Mouse (Mus musculus): ENCODE results near the gene Dpyd. TPM values are rescaled to one million over a fixed set of nuclear protein-coding genes. Genes with fewer than 3 reads are reported as not detected.

The Dpyd gene
- polyA plus RNA-seq, 1 experiment from 2014 or later: 6.8 TPM

- no peak for TF ChIP-seq CTCF (IDR thresholded peaks at IDR 0.05; ENCODE audit: low read depth)
- Histone ChIP-seq H3K9me3 (ENCODE audit: low read depth, low read length) (no peaks in the 10 kb centered on the region), H3K27ac (ENCODE audit: low read depth) (no peak overlapping the region), H3K36me3 (ENCODE audit: insufficient read depth) (no peaks in the 10 kb centered on the region), H3K9ac (no peak overlapping the region), H3K4me2 (no peak overlapping the region), H3K27me3 (ENCODE audit: insufficient read depth, low read length) (no peaks in the 10 kb centered on the region), H3K4me3 (ENCODE audit: low read depth, low read length) (no peak overlapping the region), H3K4me1 (ENCODE audit: insufficient read depth) (no peaks in the 10 kb centered on the region)
- ATAC-seq (ENCODE audit: insufficient read depth) (no peak), DNase-seq (no peak)
- 92% methylated on average over 3 of the region's 3 CpGs for WGBS
Observed at GRCm38 (mm10) chr3:119362392-119362791, 800.5 kb downstream of the Dpyd start.

- H3K4me2 ChIP-seq: no peak overlapping the region
- no peak overlapping the region for H3K9ac ChIP-seq
- no peaks in the 10 kb centered on the region for H3K36me3 ChIP-seq (ENCODE audit: insufficient read depth)
- H3K27me3 ChIP-seq (ENCODE audit: insufficient read depth, low read length): no peaks in the 10 kb centered on the region
- DNase-seq: no peak
- no peaks in the 10 kb centered on the region for H3K4me1 ChIP-seq (ENCODE audit: insufficient read depth)
- no peak for TF ChIP-seq CTCF (IDR thresholded peaks at IDR 0.05; ENCODE audit: low read depth)
- H3K27ac ChIP-seq (ENCODE audit: low read depth): no peak overlapping the region
- 39% methylated on average over 2 of the region's 2 CpGs for WGBS
- H3K9me3 ChIP-seq (ENCODE audit: low read depth, low read length): no peaks in the 10 kb centered on the region
- no peak for ATAC-seq (ENCODE audit: insufficient read depth)
- no peak overlapping the region for H3K4me3 ChIP-seq (ENCODE audit: low read depth, low read length)
Observed at GRCm38 (mm10) chr3:119368931-119369330, 807.0 kb downstream of the Dpyd start.

GRCm38 (mm10) chr3:119381119-119381518, 819.2 kb downstream of the Dpyd start:
- H3K4me1 ChIP-seq (ENCODE audit: insufficient read depth): no peaks in the 10 kb centered on the region
- TF ChIP-seq CTCF (IDR thresholded peaks at IDR 0.05; ENCODE audit: low read depth): no peak
- ATAC-seq (ENCODE audit: insufficient read depth): no peak
- H3K27ac ChIP-seq (ENCODE audit: low read depth): no peak overlapping the region
- no peaks in the 10 kb centered on the region for H3K36me3 ChIP-seq (ENCODE audit: insufficient read depth)
- H3K27me3 ChIP-seq (ENCODE audit: insufficient read depth, low read length): no peaks in the 10 kb centered on the region
- no peak overlapping the region for H3K9ac ChIP-seq
- no peak overlapping the region for H3K4me3 ChIP-seq (ENCODE audit: low read depth, low read length)
- no peaks in the 10 kb centered on the region for H3K9me3 ChIP-seq (ENCODE audit: low read depth, low read length)
- H3K4me2 ChIP-seq: no peak overlapping the region
- DNase-seq: no peak
- WGBS: 53% methylated on average over 1 of the region's 1 CpGs

- H3K9ac ChIP-seq: no peak overlapping the region
- TF ChIP-seq CTCF (IDR thresholded peaks at IDR 0.05; ENCODE audit: low read depth): no peak
- no peak overlapping the region for H3K27ac ChIP-seq (ENCODE audit: low read depth)
- no peaks in the 10 kb centered on the region for H3K4me1 ChIP-seq (ENCODE audit: insufficient read depth)
- no peak overlapping the region for H3K4me2 ChIP-seq
- H3K4me3 ChIP-seq (ENCODE audit: low read depth, low read length): no peak overlapping the region
- H3K27me3 ChIP-seq (ENCODE audit: insufficient read depth, low read length): no peaks in the 10 kb centered on the region
- no peak for ATAC-seq (ENCODE audit: insufficient read depth)
- H3K36me3 ChIP-seq (ENCODE audit: insufficient read depth): no peaks in the 10 kb centered on the region
- no peak for DNase-seq
- no peaks in the 10 kb centered on the region for H3K9me3 ChIP-seq (ENCODE audit: low read depth, low read length)
- 92% methylated on average over 1 of the region's 1 CpGs for WGBS
Observed at GRCm38 (mm10) chr3:119382395-119382794, 820.5 kb downstream of the Dpyd start.

- H3K4me2 ChIP-seq: 0 out of 2 replicates have a peak overlapping the region, but pooled peaks have one; percentile 18
- H3K9me3 ChIP-seq (ENCODE audit: low read depth, low read length): no peaks in the 10 kb centered on the region
- no peaks in the 10 kb centered on the region for H3K4me1 ChIP-seq (ENCODE audit: insufficient read depth)
- H3K36me3 ChIP-seq (ENCODE audit: insufficient read depth): no peaks in the 10 kb centered on the region
- no peak for TF ChIP-seq CTCF (IDR thresholded peaks at IDR 0.05; ENCODE audit: low read depth)
- DNase-seq: peak; percentile 23
- no peak overlapping the region for H3K4me3 ChIP-seq (ENCODE audit: low read depth, low read length)
- H3K9ac ChIP-seq: no peak overlapping the region
- H3K27me3 ChIP-seq (ENCODE audit: insufficient read depth, low read length): no peaks in the 10 kb centered on the region
- ATAC-seq (ENCODE audit: insufficient read depth): no peak
- H3K27ac ChIP-seq (ENCODE audit: low read depth): no peak overlapping the region
- WGBS: 61% methylated on average over 26 of the region's 26 CpGs
Observed at GRCm38 (mm10) chr3:119387332-119388105, 825.6 kb downstream of the Dpyd start.

GRCm38 (mm10) chr3:119397205-119397604, 835.3 kb downstream of the Dpyd start:
- ATAC-seq (ENCODE audit: insufficient read depth): no peak
- 51% methylated on average over 5 of the region's 5 CpGs for WGBS
- Histone ChIP-seq H3K9me3 (ENCODE audit: low read depth, low read length) (no peaks in the 10 kb centered on the region), H3K4me3 (ENCODE audit: low read depth, low read length) (no peak overlapping the region), H3K4me1 (ENCODE audit: insufficient read depth) (no peaks in the 10 kb centered on the region), H3K36me3 (ENCODE audit: insufficient read depth) (no peaks in the 10 kb centered on the region), H3K27ac (ENCODE audit: low read depth) (no peak overlapping the region), H3K4me2 (no peak overlapping the region), H3K9ac (no peak overlapping the region), H3K27me3 (ENCODE audit: insufficient read depth, low read length) (no peaks in the 10 kb centered on the region)
- TF ChIP-seq CTCF (IDR thresholded peaks at IDR 0.05; ENCODE audit: low read depth): no peak
- no peak for DNase-seq

- H3K4me3 ChIP-seq (ENCODE audit: low read depth, low read length): no peak overlapping the region
- 73% methylated on average over 7 of the region's 7 CpGs for WGBS
- no peaks in the 10 kb centered on the region for H3K4me1 ChIP-seq (ENCODE audit: insufficient read depth)
- ATAC-seq (ENCODE audit: insufficient read depth) (no peak), DNase-seq (no peak)
- H3K36me3 ChIP-seq (ENCODE audit: insufficient read depth): no peaks in the 10 kb centered on the region
- no peak overlapping the region for H3K9ac ChIP-seq
- H3K27me3 ChIP-seq (ENCODE audit: insufficient read depth, low read length): no peaks in the 10 kb centered on the region
- H3K9me3 ChIP-seq (ENCODE audit: low read depth, low read length): no peaks in the 10 kb centered on the region
- H3K4me2 ChIP-seq: no peak overlapping the region
- no peak overlapping the region for H3K27ac ChIP-seq (ENCODE audit: low read depth)
- TF ChIP-seq CTCF (IDR thresholded peaks at IDR 0.05; ENCODE audit: low read depth): no peak
Observed at GRCm38 (mm10) chr3:119402836-119403728, 841.2 kb downstream of the Dpyd start.

All from lung, embryonic 14.5 days (tissue).